ENCODE assay signal across 8 mouse cellular contexts in genomic region chr17:47841931-47842623, GRCm38 (mm10). TPM values are rescaled to one million over a fixed set of nuclear protein-coding genes. Genes with fewer than 3 reads are reported as not detected.
DNase-seq lines count a peak whose midpoint lies in the region; ATAC-seq and TF ChIP-seq lines count a peak whose summit lies in the region.

No protein-coding gene starts in this region.

- peak; percentile 30 for DNase-seq in spleen, adult 18-20 months
- no peak for DNase-seq in spleen, adult 12 weeks (ENCODE audit: low spot score)
- DNase-seq in cerebellum, postnatal 36 days, result peak; percentile 56 to 61
- DNase-seq in heart, postnatal 0 days (ENCODE audit: low spot score), result peak; percentile 61
- DNase-seq in liver, postnatal 0 days, result peak; percentile 70
- peak; percentile 78 for DNase-seq in stomach, postnatal 0 days (ENCODE audit: low spot score)
- no peak for DNase-seq in midbrain, embryonic 14.5 days

- H3K4me1 ChIP-seq in heart, postnatal 0 days (ENCODE audit: control insufficient read depth, insufficient read depth), result no peaks in the 10 kb centered on the region; the same call in 1 of the 2 replicates
- H3K4me1 ChIP-seq in liver, postnatal 0 days (ENCODE audit: insufficient read depth), result peaks cover 7% of the 10 kb centered on the region; the same call in 1 of the 2 replicates
- H3K4me1 ChIP-seq in stomach, postnatal 0 days (replicated peaks; ENCODE audit: control insufficient read depth, insufficient read depth), result no peaks in the 10 kb centered on the region
- no peaks in the 10 kb centered on the region for H3K4me1 ChIP-seq in midbrain, embryonic 14.5 days (ENCODE audit: control insufficient read depth, insufficient read depth, low read length)

- no peak overlapping the region for H3K4me3 ChIP-seq in heart, postnatal 0 days (ENCODE audit: low read depth, low read length)
- no peak overlapping the region for H3K4me3 ChIP-seq in liver, postnatal 0 days (ENCODE audit: low read depth, low read length)
- no peak overlapping the region for H3K4me3 ChIP-seq in stomach, postnatal 0 days (ENCODE audit: low read depth, low read length)
- no peak overlapping the region for H3K4me3 ChIP-seq in midbrain, embryonic 14.5 days (replicated peaks; ENCODE audit: low read depth, low read length)

- peak; percentile 43; the same call in 1 of the 2 replicates for TF ChIP-seq EP300 in heart, postnatal 0 days (IDR thresholded peaks at IDR 0.05; ENCODE audit: low read depth)
- TF ChIP-seq EP300 in liver, postnatal 0 days (IDR thresholded peaks at IDR 0.05; ENCODE audit: low read depth), result no peak
- no peak for TF ChIP-seq EP300 in stomach, postnatal 0 days (optimal IDR thresholded peaks at IDR 0.05)

- 56% methylated on average over 19 of the region's 19 CpGs for WGBS in heart, postnatal 0 days
- 36% methylated on average over 19 of the region's 19 CpGs for WGBS in liver, postnatal 0 days (ENCODE audit: insufficient replicate concordance)
- WGBS in stomach, postnatal 0 days, result 45% methylated on average over 19 of the region's 19 CpGs
- 79% methylated on average over 19 of the region's 19 CpGs for WGBS in midbrain, embryonic 14.5 days

- H3K36me3 ChIP-seq in heart, postnatal 0 days (replicated peaks; ENCODE audit: control insufficient read depth, insufficient read depth, low read length), result no peaks in the 10 kb centered on the region
- H3K36me3 ChIP-seq in liver, postnatal 0 days (replicated peaks; ENCODE audit: insufficient read depth, low read length), result no peaks in the 10 kb centered on the region
- no peaks in the 10 kb centered on the region for H3K36me3 ChIP-seq in stomach, postnatal 0 days (ENCODE audit: control insufficient read depth, insufficient read depth, low read length)
- no peaks in the 10 kb centered on the region for H3K36me3 ChIP-seq in midbrain, embryonic 14.5 days (ENCODE audit: control insufficient read depth, insufficient read depth, low read length)

- no peaks in the 10 kb centered on the region for H3K27me3 ChIP-seq in heart, postnatal 0 days (ENCODE audit: control insufficient read depth, insufficient read depth, low read length)
- H3K27me3 ChIP-seq in liver, postnatal 0 days (ENCODE audit: insufficient read depth, low read length), result no peaks in the 10 kb centered on the region
- H3K27me3 ChIP-seq in stomach, postnatal 0 days (ENCODE audit: control insufficient read depth, insufficient read depth, low read length), result no peaks in the 10 kb centered on the region
- no peaks in the 10 kb centered on the region for H3K27me3 ChIP-seq in midbrain, embryonic 14.5 days (ENCODE audit: control insufficient read depth, insufficient read depth, low read length)

- H3K9me3 ChIP-seq in heart, postnatal 0 days (replicated peaks; ENCODE audit: control insufficient read depth, low read length), result no peaks in the 10 kb centered on the region
- no peaks in the 10 kb centered on the region for H3K9me3 ChIP-seq in liver, postnatal 0 days (ENCODE audit: low read length)
- H3K9me3 ChIP-seq in stomach, postnatal 0 days (ENCODE audit: control insufficient read depth, low read length), result no peaks in the 10 kb centered on the region
- no peaks in the 10 kb centered on the region for H3K9me3 ChIP-seq in midbrain, embryonic 14.5 days (ENCODE audit: control insufficient read depth, low read length)

- H3K4me2 ChIP-seq in heart, postnatal 0 days (ENCODE audit: low read depth, low read length), result no peak overlapping the region
- H3K4me2 ChIP-seq in liver, postnatal 0 days (ENCODE audit: low read depth, low read length), result no peak overlapping the region
- peak overlapping the region; percentile 11; the same call in 1 of the 2 replicates for H3K4me2 ChIP-seq in stomach, postnatal 0 days (replicated peaks; ENCODE audit: low read depth)
- H3K4me2 ChIP-seq in midbrain, embryonic 14.5 days (ENCODE audit: low read length), result no peak overlapping the region

- H3K9ac ChIP-seq in heart, postnatal 0 days (replicated peaks; ENCODE audit: low read depth, low read length), result no peak overlapping the region
- no peak overlapping the region for H3K9ac ChIP-seq in liver, postnatal 0 days (replicated peaks)
- no peak overlapping the region for H3K9ac ChIP-seq in stomach, postnatal 0 days (ENCODE audit: low read length)
- H3K9ac ChIP-seq in midbrain, embryonic 14.5 days (replicated peaks; ENCODE audit: low read length), result no peak overlapping the region

- ATAC-seq in heart, postnatal 0 days (ENCODE audit: insufficient read depth, low read depth), result peak; percentile 49; the same call in 1 of the 2 replicates
- peak; percentile 53 for ATAC-seq in liver, postnatal 0 days
- peak; percentile 74 for ATAC-seq in stomach, postnatal 0 days (ENCODE audit: low FRiP score, low TSS enrichment)
- no peak for ATAC-seq in midbrain, embryonic 14.5 days (ENCODE audit: low FRiP score, low TSS enrichment)
- no peak for ATAC-seq in megakaryocyte-erythroid progenitor cell, adult 5-6 weeks (replicated peaks; ENCODE audit: low FRiP score, low TSS enrichment, poor library complexity, severe bottlenecking)

- peak overlapping the region; percentile 59 for H3K27ac ChIP-seq in heart, postnatal 0 days (ENCODE audit: low read depth)
- no peak overlapping the region for H3K27ac ChIP-seq in liver, postnatal 0 days (ENCODE audit: low read depth)
- 0 out of 2 replicates have a peak overlapping the region, but pooled peaks have one; percentile 45 for H3K27ac ChIP-seq in stomach, postnatal 0 days (replicated peaks)
- H3K27ac ChIP-seq in midbrain, embryonic 14.5 days (replicated peaks; ENCODE audit: low read depth, low read length), result no peak overlapping the region

- TF ChIP-seq CTCF in heart, postnatal 0 days (IDR thresholded peaks at IDR 0.05; ENCODE audit: low read depth), result no peak
- no peak for TF ChIP-seq CTCF in liver, postnatal 0 days (IDR thresholded peaks at IDR 0.05; ENCODE audit: low read depth)
- no peak for TF ChIP-seq CTCF in stomach, postnatal 0 days (IDR thresholded peaks at IDR 0.05; ENCODE audit: low read depth)

RNA-seq across cellular contexts. Expression of gene Mdfi, which starts 7.6 kb away (rescaled TPM):
- 64.6 and 68.2 TPM in 2 replicates for total RNA-seq in heart, postnatal 0 days (2014; rRNA removed; ENCODE audit: low replicate concordance)
- polyA plus RNA-seq in heart, postnatal 0 days (2015; fragmentation: Nextera tagmentation; extraction: Ambion mirVana), result 6.2 and 6.7 TPM in 2 replicates
- polyA plus RNA-seq in liver, postnatal 0 days (2015; fragmentation: Nextera tagmentation; extraction: Ambion mirVana), result 0.82 TPM in 2 replicates
- 6.2 and 6.3 TPM in 2 replicates for polyA plus RNA-seq in stomach, postnatal 0 days (2015; fragmentation: Nextera tagmentation; extraction: Ambion mirVana)
- 8.3 and 8.4 TPM in 2 replicates for polyA plus RNA-seq in midbrain, embryonic 14.5 days (2014; fragmentation: Nextera tagmentation; extraction: Ambion mirVana)
- 1.3 TPM in 1 of 2 replicates, not detected in the other for total RNA-seq in megakaryocyte-erythroid progenitor cell, adult 5-6 weeks (2014; fragmentation: Nextera tagmentation)
- total RNA-seq in megakaryocyte-erythroid progenitor cell, adult 5-6 weeks (2017), result 1.8 TPM in 1 of 2 replicates, not detected in the other

Comparison
In these comparisons a context has a peak if more than half of its experiments do, and no peak if none do; other contexts are left out.
1. DNase-seq: peak in spleen, adult 18-20 months (2 of 2), cerebellum, postnatal 36 days (2 of 2), heart, postnatal 0 days (single experiment), liver, postnatal 0 days (single experiment) and stomach, postnatal 0 days (single experiment); none in spleen, adult 12 weeks (single experiment) and midbrain, embryonic 14.5 days (single experiment).
2. ATAC-seq: peak in heart, postnatal 0 days (single experiment), liver, postnatal 0 days (single experiment) and stomach, postnatal 0 days (single experiment); none in midbrain, embryonic 14.5 days (single experiment) and megakaryocyte-erythroid progenitor cell, adult 5-6 weeks (single experiment).
3. H3K27ac ChIP-seq: peak in heart, postnatal 0 days (single experiment) and stomach, postnatal 0 days (single experiment); none in liver, postnatal 0 days (single experiment) and midbrain, embryonic 14.5 days (single experiment).